Mouse (Mus musculus) forebrain, embryonic 10.5 days (tissue): ENCODE measurements at regions not wholly inside any gene's neighbourhood (a gene's known extent, or its start where the extent isn't known, plus 50 kb on each side); places are given as distances from the start of the nearest gene placed in this dataset.
"Not testable (repeated sequence)": the region's sequence is repeated elsewhere in the genome, so short reads cannot be mapped to it uniquely, and the experiment has no call there.

ENCODE experiments used
- DNase-seq: peaks from one replicate; pipeline ENCODE4 v3.0.0-alpha.2; 2017; ENCODE audit warnings: low spot score; ENCODE audit errors: extremely low spot score
- H3K27ac ChIP-seq: fragments of 300-500 bp; sonication (generic); 2 replicates; pipeline ENCODE4 v1.5.1; 2016; ENCODE audit warnings: mild to moderate bottlenecking
- H3K27me3 ChIP-seq: fragments of 300-500 bp; sonication (generic); 2 replicates; pipeline ENCODE4 v1.6.1; 2016; ENCODE audit warnings: mild to moderate bottlenecking; ENCODE audit not compliant: poor library complexity, severe bottlenecking
- H3K36me3 ChIP-seq: fragments of 300-500 bp; sonication (generic); replicated peaks from 2 replicates; pipeline ENCODE4 v1.6.1; 2016; ENCODE audit warnings: mild to moderate bottlenecking, moderate library complexity
- H3K4me1 ChIP-seq: fragments of 300-500 bp; sonication (generic); 2 replicates; pipeline ENCODE4 v1.6.1; 2016
- H3K4me3 ChIP-seq: fragments of 300-500 bp; sonication (generic); 2 replicates; pipeline ENCODE4 v1.5.1; 2016; ENCODE audit warnings: mild to moderate bottlenecking, moderate library complexity
- H3K9me3 ChIP-seq: fragments of 300-500 bp; sonication (generic); 2 replicates; pipeline ENCODE4 v1.6.1; 2016; ENCODE audit warnings: mild to moderate bottlenecking, moderate library complexity
- WGBS: fragments of 180-500 bp; shearing (Covaris S2); methylation state at CpG from one replicate; pipeline ENCODE4 v1.1.7; 2016; 5-methylcytosine and 5-hydroxymethylcytosine counted together

DNA sequence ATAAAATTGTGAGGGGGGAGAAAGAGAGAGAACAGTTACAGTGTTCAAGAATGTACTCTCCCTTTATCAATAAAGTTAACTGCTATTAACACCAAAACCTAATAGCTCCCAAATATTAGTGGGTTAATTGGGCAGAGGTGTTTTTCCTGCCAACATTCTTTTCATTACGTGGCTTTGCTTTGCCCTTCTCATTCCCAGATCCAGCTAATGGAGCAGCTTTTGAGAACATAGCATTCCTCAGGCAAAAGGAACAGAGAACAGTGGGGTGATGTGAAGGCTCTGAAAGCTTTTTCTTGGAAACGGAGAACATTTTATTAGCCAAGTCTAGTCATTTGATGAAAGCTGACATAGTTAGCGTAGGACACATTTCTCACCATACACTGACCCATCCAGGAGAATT, 271.2 kb upstream of the Flrt2 start:
- 86% methylated on average over 3 of the region's 3 CpGs for WGBS
- H3K27me3 ChIP-seq = no peaks in the 10 kb centered on the region

DNA sequence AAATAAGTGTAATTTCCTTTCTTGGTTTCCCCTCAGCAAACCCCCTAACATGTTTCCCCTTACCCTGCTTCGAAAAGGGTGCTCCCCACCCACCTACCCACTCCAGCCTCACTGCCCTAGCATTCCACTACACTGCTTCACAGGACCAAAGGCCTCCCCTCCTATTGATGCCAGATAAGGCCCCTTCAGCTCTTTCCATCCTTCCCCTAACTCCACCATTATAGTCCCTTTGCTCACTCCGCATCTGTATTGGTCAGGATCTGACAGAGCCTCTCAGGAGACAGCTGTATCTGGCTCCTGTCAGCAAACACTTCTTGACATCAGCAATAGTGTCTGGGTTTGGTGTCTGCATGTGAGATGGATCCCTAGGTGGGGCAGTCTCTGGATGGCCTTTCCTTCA, 267.3 kb upstream of the Flrt2 start:
- no peaks in the 10 kb centered on the region for H3K4me1 ChIP-seq
- no peak overlapping the region for H3K4me3 ChIP-seq
- 84% methylated on average over 2 of the region's 2 CpGs for WGBS
- no peaks in the 10 kb centered on the region for H3K9me3 ChIP-seq
- no peak overlapping the region for H3K27ac ChIP-seq
- no peaks in the 10 kb centered on the region for H3K27me3 ChIP-seq
- no peak for DNase-seq
- no peaks in the 10 kb centered on the region for H3K36me3 ChIP-seq

More for the DNA sequence above, 271.2 kb upstream of the Flrt2 start:
- Histone ChIP-seq H3K9me3 (no peaks in the 10 kb centered on the region), H3K36me3 (no peaks in the 10 kb centered on the region), H3K27ac (no peak overlapping the region), H3K4me3 (no peak overlapping the region), H3K4me1 (no peaks in the 10 kb centered on the region)
- DNase-seq = no peak

DNA sequence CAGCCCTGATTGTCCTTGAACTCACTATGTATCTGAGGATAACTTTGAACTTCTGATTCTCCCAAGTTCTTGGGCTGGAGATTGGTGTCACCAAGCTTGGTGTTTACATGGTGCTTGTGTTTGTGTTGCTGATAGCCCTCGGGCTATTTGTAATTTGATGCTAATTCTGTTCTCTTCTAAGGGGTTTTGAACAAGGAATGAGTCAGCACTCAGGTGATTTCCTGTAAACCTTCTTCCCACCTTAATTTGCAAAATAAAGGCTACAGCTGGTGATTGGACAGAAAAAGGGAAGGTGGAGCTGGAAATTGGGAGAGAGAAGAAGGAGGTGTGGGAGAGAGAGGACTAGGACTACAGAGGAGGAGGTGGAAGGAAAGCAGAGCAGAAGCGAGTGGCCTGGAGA, 254.8 kb upstream of the Flrt2 start:
- no peaks in the 10 kb centered on the region for H3K27me3 ChIP-seq
- H3K27ac ChIP-seq = no peak overlapping the region
- H3K9me3 ChIP-seq = no peaks in the 10 kb centered on the region
- H3K4me1 ChIP-seq = no peaks in the 10 kb centered on the region
- DNase-seq = no peak
- H3K36me3 ChIP-seq = no peaks in the 10 kb centered on the region
- WGBS = 81% methylated on average over 2 of the region's 2 CpGs
- H3K4me3 ChIP-seq = no peak overlapping the region

DNA sequence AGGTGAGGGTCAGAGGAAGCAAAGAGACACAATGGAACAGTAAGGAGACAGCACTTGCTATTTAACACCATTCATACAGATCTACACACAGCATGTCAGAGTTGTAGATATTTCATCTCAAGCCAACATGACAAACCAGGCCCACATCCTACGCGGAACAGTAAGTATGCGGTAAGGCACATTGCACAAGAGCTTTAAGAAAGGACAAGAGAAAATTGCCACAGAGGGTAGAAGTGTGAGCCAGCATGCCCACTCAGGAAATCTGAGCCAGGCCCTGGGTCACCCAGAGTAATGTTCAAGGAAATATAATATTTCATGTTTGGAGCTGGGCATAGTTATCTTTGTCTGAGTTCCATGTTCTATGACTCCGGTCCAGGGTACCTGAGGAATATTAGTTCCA, 234.5 kb upstream of the Flrt2 start:
- H3K4me3 ChIP-seq = no peak overlapping the region
- no peaks in the 10 kb centered on the region for H3K36me3 ChIP-seq
- 92% methylated on average over 4 of the region's 4 CpGs for WGBS
- DNase-seq = no peak
- H3K4me1 ChIP-seq = no peaks in the 10 kb centered on the region
- no peaks in the 10 kb centered on the region for H3K9me3 ChIP-seq
- H3K27ac ChIP-seq = no peak overlapping the region
- peaks cover 11% of the 10 kb centered on the region for H3K27me3 ChIP-seq

- Histone ChIP-seq H3K4me1 (peaks cover 26% of the 10 kb centered on the region), H3K9me3 (no peaks in the 10 kb centered on the region), H3K27me3 (peaks cover 44% of the 10 kb centered on the region), H3K4me3 (no peak overlapping the region), H3K27ac (no peak overlapping the region), H3K36me3 (no peaks in the 10 kb centered on the region)
- 31% methylated on average over 12 of the region's 12 CpGs for WGBS
- no peak for DNase-seq
Measured at GRCm38 (mm10) chr12:95466502-95467490, 225.2 kb upstream of the Flrt2 start.

DNA sequence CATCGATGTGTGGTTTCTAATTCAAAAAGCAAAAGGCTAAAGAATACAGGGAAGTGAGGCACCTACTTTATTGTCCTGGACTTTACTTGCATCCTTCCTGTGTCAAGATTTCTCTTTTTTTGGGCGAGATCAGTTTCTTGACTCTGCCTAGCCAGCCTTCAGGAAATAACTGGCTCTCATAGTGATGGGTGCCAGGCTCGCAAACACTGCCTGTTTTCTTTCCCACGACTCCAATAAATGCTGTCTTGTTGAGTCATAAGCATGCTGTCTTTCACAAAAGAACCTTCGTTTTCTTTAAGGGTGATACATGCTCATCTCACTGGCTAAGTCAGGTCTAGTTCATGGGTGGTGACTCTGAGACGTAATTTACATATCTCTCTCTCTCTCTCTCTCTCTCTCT, 222.1 kb upstream of the Flrt2 start:
- H3K4me1 ChIP-seq = peaks cover 26% of the 10 kb centered on the region
- no peak for DNase-seq
- H3K27ac ChIP-seq = no peak overlapping the region
- no peak overlapping the region for H3K4me3 ChIP-seq
- no peaks in the 10 kb centered on the region for H3K9me3 ChIP-seq
- H3K27me3 ChIP-seq = peaks cover 37% of the 10 kb centered on the region
- H3K36me3 ChIP-seq = no peaks in the 10 kb centered on the region
- 80% methylated on average over 6 of the region's 6 CpGs for WGBS

DNA sequence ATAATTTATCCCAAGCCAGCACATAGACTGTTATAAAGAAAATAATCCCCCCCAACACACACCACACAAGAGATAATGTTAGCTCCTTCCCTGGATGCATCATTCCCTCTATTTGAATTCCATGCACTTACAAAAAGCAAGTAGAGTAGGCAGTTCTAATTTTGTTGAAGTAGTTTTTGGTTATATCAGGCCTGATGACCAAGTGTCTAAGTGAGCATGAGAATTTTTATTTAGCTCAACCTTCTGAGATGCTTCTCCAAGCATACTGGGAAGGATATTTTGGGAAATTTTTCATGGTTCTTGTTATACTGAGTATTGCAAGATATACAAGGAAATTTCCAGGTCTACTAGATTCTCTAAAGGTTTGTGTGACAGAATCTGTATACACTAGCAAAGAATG, 205.5 kb upstream of the Flrt2 start:
- Histone ChIP-seq H3K27me3 (no peaks in the 10 kb centered on the region), H3K9me3 (no peaks in the 10 kb centered on the region)
- DNase-seq = no peak

DNA sequence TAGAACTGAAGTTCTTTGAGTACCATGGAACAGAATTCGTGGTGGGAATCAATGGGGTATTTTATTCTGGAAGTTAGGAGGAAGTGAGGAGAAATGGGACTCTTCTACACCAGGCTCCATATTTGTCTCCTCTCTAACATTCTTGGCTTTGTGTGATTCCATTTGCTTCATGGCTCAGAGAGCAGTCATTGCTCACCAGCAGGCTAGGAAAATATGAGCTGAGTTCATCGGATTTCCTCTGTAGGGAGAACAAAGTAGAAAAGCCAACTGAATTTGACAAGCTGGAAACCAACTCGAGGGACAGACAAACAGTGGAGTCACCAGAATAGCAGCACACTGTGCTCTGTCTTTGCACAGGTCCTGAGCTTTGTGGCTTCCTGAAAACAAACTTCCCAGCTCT, 203.7 kb upstream of the Flrt2 start:
- 80% methylated on average over 3 of the region's 3 CpGs for WGBS
- 0 out of 2 replicates have a peak, but pooled peaks cover 2% of the 10 kb centered on the region for H3K4me1 ChIP-seq

More for the DNA sequence above, 205.5 kb upstream of the Flrt2 start:
- no peaks in the 10 kb centered on the region for H3K36me3 ChIP-seq
- H3K27ac ChIP-seq = no peak overlapping the region
- H3K4me1 ChIP-seq = no peaks in the 10 kb centered on the region
- no peak overlapping the region for H3K4me3 ChIP-seq

DNA sequence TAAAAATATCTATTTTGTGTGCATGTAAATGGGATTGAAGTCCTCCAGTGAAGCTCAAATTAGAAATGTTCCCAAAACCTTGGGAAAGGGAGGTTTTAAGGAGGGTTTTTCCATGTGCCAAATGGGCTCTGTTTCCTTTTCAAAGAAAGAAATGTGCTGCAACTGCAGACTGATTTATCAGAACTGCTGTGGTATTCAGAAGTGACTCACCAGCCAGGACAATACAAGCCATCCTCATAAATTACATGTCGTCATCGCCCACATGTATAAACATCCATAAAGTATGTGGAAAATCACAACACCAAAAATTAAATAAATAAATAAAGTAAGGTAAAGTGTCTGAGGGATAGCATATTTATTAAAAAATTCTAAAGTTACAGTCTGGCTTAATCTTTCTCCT, 202.7 kb upstream of the Flrt2 start:
- Histone ChIP-seq H3K4me1 (0 out of 2 replicates have a peak, but pooled peaks cover 2% of the 10 kb centered on the region), H3K27ac (no peak overlapping the region), H3K4me3 (no peak overlapping the region), H3K9me3 (no peaks in the 10 kb centered on the region), H3K27me3 (no peaks in the 10 kb centered on the region), H3K36me3 (no peaks in the 10 kb centered on the region)
- no peak for DNase-seq
- WGBS = 96% methylated on average over 2 of the region's 2 CpGs

More for the DNA sequence above, 203.7 kb upstream of the Flrt2 start:
- Histone ChIP-seq H3K9me3 (no peaks in the 10 kb centered on the region), H3K4me3 (no peak overlapping the region), H3K27me3 (no peaks in the 10 kb centered on the region), H3K36me3 (no peaks in the 10 kb centered on the region), H3K27ac (no peak overlapping the region)
- DNase-seq = no peak

DNA sequence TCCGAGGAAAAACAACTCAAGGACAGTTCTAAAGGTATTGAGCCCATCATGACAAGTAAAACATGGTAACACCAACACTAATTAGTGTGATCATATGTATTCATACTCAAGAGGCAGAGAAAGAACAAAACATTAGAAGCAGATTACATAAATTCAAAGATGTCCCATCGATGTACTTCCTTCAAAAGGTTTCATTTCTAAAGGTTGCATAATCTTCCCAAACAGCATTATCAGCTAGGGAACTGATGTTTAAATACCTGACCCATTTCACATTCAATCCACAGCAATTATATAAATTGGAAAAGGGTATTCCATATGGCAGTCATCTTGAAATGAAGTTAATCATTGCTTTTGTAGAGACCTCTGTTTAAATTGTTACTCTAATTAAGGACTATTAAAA, 202.2 kb upstream of the Flrt2 start:
- Histone ChIP-seq H3K36me3 (no peaks in the 10 kb centered on the region), H3K4me1 (0 out of 2 replicates have a peak, but pooled peaks cover 2% of the 10 kb centered on the region), H3K9me3 (no peaks in the 10 kb centered on the region), H3K4me3 (no peak overlapping the region), H3K27ac (no peak overlapping the region), H3K27me3 (no peaks in the 10 kb centered on the region)
- no peak for DNase-seq
- WGBS = 84% methylated on average over 2 of the region's 2 CpGs

DNA sequence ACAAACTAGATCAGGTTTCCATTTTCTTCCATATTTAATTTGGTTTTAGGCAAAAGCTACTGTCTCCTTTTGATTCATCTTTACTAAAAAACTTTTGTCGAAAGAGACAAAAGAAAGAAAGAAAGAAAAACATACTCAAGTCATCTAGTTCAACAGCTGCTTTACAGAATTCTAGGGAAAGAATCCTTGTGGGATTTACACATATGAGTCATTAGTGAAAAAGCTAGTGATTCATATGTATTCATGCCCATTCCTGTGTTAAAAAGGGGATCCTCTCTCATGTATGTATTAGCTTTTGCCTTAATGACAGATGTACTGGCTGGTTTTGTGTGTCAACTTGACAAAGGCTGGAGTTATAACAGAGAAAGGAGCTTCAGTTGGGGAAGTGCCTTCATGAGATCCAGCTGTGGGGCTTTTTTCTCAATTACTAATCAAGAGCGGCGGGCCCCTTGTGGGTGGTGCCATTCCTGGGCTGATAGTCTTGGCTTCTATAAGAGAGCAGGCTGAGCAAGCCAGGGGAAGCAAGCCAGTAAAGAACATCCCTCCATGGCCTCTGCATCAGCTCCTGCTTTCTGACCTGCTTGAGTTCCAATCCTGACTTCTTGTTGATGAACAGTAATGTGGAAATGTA, 200.1 kb upstream of the Flrt2 start:
- H3K4me1 ChIP-seq, H3K36me3 ChIP-seq, H3K27me3 ChIP-seq, H3K4me3 ChIP-seq, H3K9me3 ChIP-seq, DNase-seq, H3K27ac ChIP-seq: not testable (repeated sequence)
- 42% methylated on average over 3 of the region's 3 CpGs for WGBS

- H3K9me3 ChIP-seq = no peaks in the 10 kb centered on the region
- DNase-seq = no peak
- no peaks in the 10 kb centered on the region for H3K36me3 ChIP-seq
- no peak overlapping the region for H3K27ac ChIP-seq
- H3K27me3 ChIP-seq = no peaks in the 10 kb centered on the region
- H3K4me1 ChIP-seq = no peaks in the 10 kb centered on the region
- no peak overlapping the region for H3K4me3 ChIP-seq
- 89% methylated on average over 3 of the region's 3 CpGs for WGBS
Measured at GRCm38 (mm10) chr12:95501443-95501842, 190.6 kb upstream of the Flrt2 start.

DNA sequence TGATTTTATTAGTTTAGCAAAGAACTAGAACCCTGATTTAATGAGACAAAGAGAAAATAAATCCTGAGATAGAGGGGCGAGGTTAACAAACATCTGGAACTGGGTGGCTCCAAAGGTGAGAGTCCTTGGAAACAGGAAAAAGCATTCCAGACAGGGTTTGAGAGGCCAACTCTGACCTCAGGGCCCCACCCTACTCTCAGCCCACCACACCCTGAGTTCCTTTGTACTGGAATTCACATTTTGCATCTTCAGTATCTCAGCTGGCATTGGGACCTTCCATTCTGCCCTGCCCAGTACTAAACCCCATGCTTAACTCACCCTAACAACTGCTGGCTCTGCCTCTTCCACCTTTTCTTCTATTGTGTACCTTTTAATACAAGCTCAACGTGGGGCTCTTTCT, 172.0 kb upstream of the Flrt2 start:
- Histone ChIP-seq H3K36me3 (no peaks in the 10 kb centered on the region), H3K27ac (no peak overlapping the region), H3K27me3 (no peaks in the 10 kb centered on the region), H3K9me3 (no peaks in the 10 kb centered on the region), H3K4me1 (peaks cover 6% of the 10 kb centered on the region; the same call in 1 of the 2 replicates), H3K4me3 (no peak overlapping the region)
- no peak for DNase-seq
- WGBS = 80% methylated on average over 2 of the region's 2 CpGs
